In the genomic region with DNA sequence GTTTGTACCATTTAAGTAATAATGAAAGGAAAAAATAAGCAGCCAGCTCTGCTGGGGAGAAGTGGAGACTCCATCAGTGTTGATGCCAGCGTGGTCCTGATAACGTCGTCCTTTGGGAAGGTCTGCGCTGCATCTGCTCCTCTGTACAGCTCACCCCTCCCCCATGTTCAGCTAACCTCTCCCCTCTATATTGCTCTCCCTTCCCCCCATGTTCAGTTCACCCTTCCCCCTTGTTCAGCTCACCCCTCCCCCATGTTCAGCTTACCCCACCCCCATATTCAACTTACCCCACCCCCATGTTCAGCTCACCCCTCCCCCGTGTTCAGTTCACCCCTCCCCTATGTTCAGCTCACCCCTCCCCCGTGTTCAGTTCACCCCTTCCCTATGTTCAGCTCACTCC, we compare ENCODE assay signal across 24 mouse cellular contexts. TPM values are rescaled to one million over a fixed set of nuclear protein-coding genes. Genes with fewer than 3 reads are reported as not detected.
DNase-seq lines count a peak whose midpoint lies in the region; ATAC-seq and TF ChIP-seq lines count a peak whose summit lies in the region.
"Had no signal": no experiment of that assay in that cellular context is flagged by ENCODE, and none has a peak within 500 bp of the region (broad histone marks: within the 10 kb centered on the region; RNA-seq: fewer than 3 reads in every experiment).

No protein-coding gene starts in this region.

- no peak for TF ChIP-seq POLR2A in thymus, adult 2 months (IDR thresholded peaks at IDR 0.05; ENCODE audit: control insufficient read depth, extremely low read depth, insufficient read depth, low read length, poor library complexity)

- no peak overlapping the region for H3K9ac ChIP-seq in forebrain, embryonic 12.5 days
- no peak overlapping the region for H3K9ac ChIP-seq in forebrain, embryonic 16.5 days (replicated peaks; ENCODE audit: low read depth, low read length)
- H3K9ac ChIP-seq: forebrain, postnatal 0 days; heart, embryonic 13.5 days; hindbrain, embryonic 15.5 days; kidney, embryonic 15.5 days; limb, embryonic 13.5 days; liver, embryonic 14.5 days; lung, embryonic 14.5 days had no signal

- no peaks in the 10 kb centered on the region for H3K27me3 ChIP-seq in forebrain, embryonic 12.5 days
- H3K27me3 ChIP-seq in forebrain, embryonic 16.5 days (replicated peaks; ENCODE audit: control insufficient read depth, insufficient read depth, low read length): no peaks in the 10 kb centered on the region
- H3K27me3 ChIP-seq in megakaryocyte, embryonic 14.5 days (replicated peaks): no peaks in the 10 kb centered on the region
- no peaks in the 10 kb centered on the region for H3K27me3 ChIP-seq in thymus, adult 2 months (ENCODE audit: control insufficient read depth, insufficient read depth, low read length)
- H3K27me3 ChIP-seq: heart, embryonic 13.5 days; hindbrain, embryonic 15.5 days; kidney, embryonic 15.5 days; limb, embryonic 13.5 days had no signal

- TF ChIP-seq CTCF in thymus, adult 2 months (IDR thresholded peaks at IDR 0.05; ENCODE audit: borderline replicate concordance, control insufficient read depth, extremely low read depth, insufficient read depth, low read length, poor library complexity): no peak

- H3K27ac ChIP-seq in forebrain, embryonic 12.5 days: no peak overlapping the region
- no peak overlapping the region for H3K27ac ChIP-seq in forebrain, embryonic 16.5 days (ENCODE audit: low read length)
- H3K27ac ChIP-seq in thymus, adult 2 months (ENCODE audit: control insufficient read depth, insufficient read depth, low read length): peak overlapping the region; percentile 29; the same call in 1 of the 2 replicates
- H3K27ac ChIP-seq: heart, embryonic 13.5 days; hindbrain, embryonic 15.5 days; kidney, embryonic 15.5 days; limb, embryonic 13.5 days; liver, embryonic 14.5 days had no signal

- H3K36me3 ChIP-seq in forebrain, embryonic 12.5 days (replicated peaks): peaks cover 15% of the 10 kb centered on the region; the same call in 1 of the 2 replicates
- peaks cover 8% of the 10 kb centered on the region for H3K36me3 ChIP-seq in forebrain, embryonic 16.5 days (ENCODE audit: control insufficient read depth, insufficient read depth)
- peaks cover 62% of the 10 kb centered on the region for H3K36me3 ChIP-seq in megakaryocyte, embryonic 14.5 days (replicated peaks; ENCODE audit: low read length)
- no peaks in the 10 kb centered on the region for H3K36me3 ChIP-seq in thymus, adult 2 months (ENCODE audit: control insufficient read depth, insufficient read depth, low read length)
- H3K36me3 ChIP-seq: G1E; kidney, embryonic 15.5 days had no signal

- peak; percentile 36; the same call in 1 of the 2 replicates for ATAC-seq in forebrain, embryonic 12.5 days (ENCODE audit: low FRiP score)
- ATAC-seq in forebrain, embryonic 16.5 days: no peak
- no peak for ATAC-seq in megakaryocyte, adult 5-6 weeks (ENCODE audit: poor library complexity, severe bottlenecking)
- ATAC-seq in granulocyte monocyte progenitor cell, adult 5-6 weeks (replicated peaks; ENCODE audit: poor library complexity, severe bottlenecking): no peak
- ATAC-seq: forebrain, postnatal 0 days had no signal

- peaks cover 32% of the 10 kb centered on the region for H3K4me1 ChIP-seq in forebrain, embryonic 12.5 days
- peaks cover 35% of the 10 kb centered on the region for H3K4me1 ChIP-seq in forebrain, embryonic 16.5 days (replicated peaks; ENCODE audit: control insufficient read depth, insufficient read depth, low read length)
- H3K4me1 ChIP-seq in megakaryocyte, embryonic 14.5 days: peaks cover 65% of the 10 kb centered on the region
- peaks cover 68% of the 10 kb centered on the region for H3K4me1 ChIP-seq in thymus, adult 2 months (replicated peaks; ENCODE audit: control insufficient read depth, insufficient read depth, low read length)

- no peak overlapping the region for H3K4me2 ChIP-seq in forebrain, embryonic 12.5 days
- no peak overlapping the region for H3K4me2 ChIP-seq in forebrain, embryonic 16.5 days (ENCODE audit: low read length)
- H3K4me2 ChIP-seq: heart, embryonic 13.5 days; hindbrain, embryonic 15.5 days; kidney, embryonic 15.5 days; limb, embryonic 13.5 days; lung, embryonic 14.5 days had no signal

- WGBS in forebrain, embryonic 12.5 days: 60% methylated on average over 6 of the region's 6 CpGs
- 39% methylated on average over 6 of the region's 6 CpGs for WGBS in forebrain, embryonic 16.5 days
- 65% methylated on average over 6 of the region's 6 CpGs for WGBS in thymus, adult 2 months

- H3K4me3 ChIP-seq in forebrain, embryonic 12.5 days (replicated peaks): no peak overlapping the region
- no peak overlapping the region for H3K4me3 ChIP-seq in forebrain, embryonic 16.5 days (replicated peaks; ENCODE audit: low read length)
- H3K4me3 ChIP-seq in megakaryocyte, embryonic 14.5 days (replicated peaks): peak overlapping the region; percentile 31
- H3K4me3 ChIP-seq in thymus, adult 2 months (ENCODE audit: control insufficient read depth, insufficient read depth, low read length): no peak overlapping the region
- H3K4me3 ChIP-seq: heart, embryonic 13.5 days; hindbrain, embryonic 15.5 days; kidney, embryonic 15.5 days; limb, embryonic 13.5 days had no signal

- DNase-seq in thymus, adult 2 months: no peak
- no peak for DNase-seq in thymus, postnatal 25 days
- no peak for DNase-seq in spleen, postnatal 4 days (ENCODE audit: low spot score in 2 of 2)
- DNase-seq: adrenal gland, postnatal 10 days; cerebellum, adult 2 months; cerebellum, postnatal 36 days; embryo, embryonic 11 days; forebrain, postnatal 0 days; gastrocnemius, postnatal 14 days; heart, postnatal 14 days; kidney, adult 11 months; kidney, postnatal 4 days; lung, embryonic 14.5 days had no signal

- H3K9me3 ChIP-seq in forebrain, embryonic 12.5 days: no peaks in the 10 kb centered on the region
- H3K9me3 ChIP-seq in forebrain, embryonic 16.5 days (ENCODE audit: control insufficient read depth, low read length): no peaks in the 10 kb centered on the region
- no peaks in the 10 kb centered on the region for H3K9me3 ChIP-seq in megakaryocyte, embryonic 14.5 days
- H3K9me3 ChIP-seq: heart, embryonic 13.5 days; hindbrain, embryonic 15.5 days; kidney, embryonic 15.5 days; limb, embryonic 13.5 days had no signal

RNA-seq across cellular contexts. Expression of gene Dapk1, which starts 8.8 kb away (rescaled TPM):
- polyA plus RNA-seq in forebrain, embryonic 12.5 days (2016; fragmentation: Nextera tagmentation; extraction: Ambion mirVana): 39.8 and 43.3 TPM in 2 replicates
- polyA plus RNA-seq in forebrain, embryonic 16.5 days (2015; fragmentation: Nextera tagmentation; extraction: Ambion mirVana): 59.8 and 61.4 TPM in 2 replicates
- 7.4 and 13.9 TPM in 2 replicates for polyA plus RNA-seq in megakaryocyte, embryonic 14.5 days (2012; ENCODE audit: insufficient read depth, low replicate concordance)
- total RNA-seq in megakaryocyte, adult 5-6 weeks (2015): 5.7 and 6.2 TPM in 2 replicates
- total RNA-seq in megakaryocyte, adult 5-6 weeks (2017): 3.7 and 5.2 TPM in 2 replicates
- 45.2 and 72.4 TPM in 2 replicates for polyA plus RNA-seq in thymus, adult 2 months (2012; rRNA removed)
- 5.9 and 6.6 TPM in 2 replicates for total RNA-seq in granulocyte monocyte progenitor cell, adult 5-6 weeks (2014; fragmentation: Nextera tagmentation)
- total RNA-seq in granulocyte monocyte progenitor cell, adult 5-6 weeks (2017): 1.8 and 1.9 TPM in 2 replicates
- polyA plus RNA-seq: G1E had no signal
